Mouse (Mus musculus) ES-Bruce4 (cell line): ENCODE results near the gene Nos1ap.

Experiments used
- CTCF ChIP-seq: IDR thresholded peaks from one replicate; pipeline ENCODE4 v1.8.1; 2011; ENCODE audit warnings: low read depth, low read length
- POLR2A ChIP-seq: IDR thresholded peaks from one replicate; pipeline ENCODE4 v1.8.1; 2011; ENCODE audit warnings: low read length; ENCODE audit not compliant: insufficient read depth

- TF ChIP-seq CTCF (no peak), POLR2A (no peak)
These were observed 111.7 kb downstream of the Nos1ap start for GRCm38 (mm10) chr1:170477636-170478600.
